Mouse (Mus musculus) spleen, embryonic (tissue): ENCODE results near the gene Gm5538.

Source experiments
- CTCF ChIA-PET: fragments of 350-600 bp; sonication (Branson Sonifier 250); formaldehyde crosslinking; loops from one replicate; lab custom pipeline; 2022; lab: Charles Lee

Gm5538 gene

GRCm38 (mm10) chr3:59729490-59729889 is at the start of gene Gm5538:
Gene Gm5538 (plus strand): TSS chr3:59729790.
- CTCF ChIA-PET = no interaction called here

GRCm38 (mm10) chr3:59697391-59697790 is 32.2 kb upstream of the Gm5538 start:
- CTCF ChIA-PET = no interaction called here

- CTCF ChIA-PET = no interaction called here
Measured at GRCm38 (mm10) chr3:59702614-59703110, 26.9 kb upstream of the Gm5538 start.

- CTCF ChIA-PET = no interaction called here
Measured at GRCm38 (mm10) chr3:59739866-59740265, 10.3 kb downstream of the Gm5538 start.

GRCm38 (mm10) chr3:59744181-59744580 is 14.6 kb downstream of the Gm5538 start:
- CTCF ChIA-PET = no interaction called here
